Mouse (Mus musculus) thymus, postnatal 4 days (tissue): ENCODE results near the gene Spx.

Experiments
- DNase-seq: peaks from one replicate; pipeline ENCODE4 v3.0.0; 2021

The Spx gene

GRCm38 (mm10) chr6:142412906-142413491, at the start of gene Spx:
Gene Spx, plus strand, starts transcription at chr6:142413441.
- DNase-seq: no peak

GRCm38 (mm10) chr6:142365742-142366472, 47.3 kb upstream of the Spx start:
- DNase-seq: no peak

- DNase-seq: no peak
Measured at GRCm38 (mm10) chr6:142366473-142367018, 46.7 kb upstream of the Spx start.

GRCm38 (mm10) chr6:142367565-142367964, 45.7 kb upstream of the Spx start:
- no peak for DNase-seq

GRCm38 (mm10) chr6:142369568-142369967, 43.7 kb upstream of the Spx start:
- DNase-seq: no peak

- no peak for DNase-seq
Measured at GRCm38 (mm10) chr6:142377081-142377480, 36.2 kb upstream of the Spx start.

GRCm38 (mm10) chr6:142378576-142379330, 34.5 kb upstream of the Spx start:
- DNase-seq: no peak

- DNase-seq: no peak
Measured at GRCm38 (mm10) chr6:142379961-142380360, 33.3 kb upstream of the Spx start.

- DNase-seq: no peak
Measured at GRCm38 (mm10) chr6:142381615-142382014, 31.6 kb upstream of the Spx start.

GRCm38 (mm10) chr6:142384521-142384920, 28.7 kb upstream of the Spx start:
- no peak for DNase-seq

- no peak for DNase-seq
Measured at GRCm38 (mm10) chr6:142386285-142387010, 26.8 kb upstream of the Spx start.

GRCm38 (mm10) chr6:142387011-142387754, 26.1 kb upstream of the Spx start, which contains the start of the genes Recql and Golt1b:
Gene Recql, minus strand, starts transcription at chr6:142387087.
Gene Golt1b, plus strand, starts transcription at chr6:142387221.
- peak; percentile 98 for DNase-seq

GRCm38 (mm10) chr6:142387755-142388271, 25.4 kb upstream of the Spx start:
- no peak for DNase-seq

GRCm38 (mm10) chr6:142389101-142389500, 24.1 kb upstream of the Spx start:
- DNase-seq: no peak

GRCm38 (mm10) chr6:142392312-142392711, 20.9 kb upstream of the Spx start:
- no peak for DNase-seq

GRCm38 (mm10) chr6:142394669-142395068, 18.6 kb upstream of the Spx start:
- no peak for DNase-seq

GRCm38 (mm10) chr6:142395756-142396155, 17.5 kb upstream of the Spx start:
- DNase-seq: no peak

- no peak for DNase-seq
Measured at GRCm38 (mm10) chr6:142411140-142411539, 2.1 kb upstream of the Spx start.

GRCm38 (mm10) chr6:142413845-142414244, 604 bp downstream of the Spx start:
- DNase-seq: no peak

GRCm38 (mm10) chr6:142414597-142414996, 1.4 kb downstream of the Spx start:
- no peak for DNase-seq

- DNase-seq: no peak
Measured at GRCm38 (mm10) chr6:142424976-142425375, 11.7 kb downstream of the Spx start.

GRCm38 (mm10) chr6:142429072-142429471, 15.8 kb downstream of the Spx start:
- DNase-seq: no peak
